Mouse (Mus musculus): ENCODE measurements around the gene Ptpn13.

Ptpn13 gene

GRCm38 (mm10) chr5:103458959-103459675 lies 34.1 kb downstream of the Ptpn13 start:
- DNase-seq (ENCODE audit: low spot score) = no peak

GRCm38 (mm10) chr5:103460903-103461302 lies 35.9 kb downstream of the Ptpn13 start:
- no peak for DNase-seq (ENCODE audit: low spot score)

GRCm38 (mm10) chr5:103463661-103464219 lies 38.7 kb downstream of the Ptpn13 start:
- no peak for DNase-seq (ENCODE audit: low spot score)

- no peak for DNase-seq (ENCODE audit: low spot score)
Observed at GRCm38 (mm10) chr5:103464329-103464728, 39.3 kb downstream of the Ptpn13 start.

- DNase-seq (ENCODE audit: low spot score) = no peak
Observed at GRCm38 (mm10) chr5:103464771-103465170, 39.8 kb downstream of the Ptpn13 start.

GRCm38 (mm10) chr5:103472670-103473069 lies 47.7 kb downstream of the Ptpn13 start:
- no peak for DNase-seq (ENCODE audit: low spot score)

- no peak for DNase-seq (ENCODE audit: low spot score)
Observed at GRCm38 (mm10) chr5:103473467-103474096, 48.6 kb downstream of the Ptpn13 start.

GRCm38 (mm10) chr5:103474259-103474658 lies 49.3 kb downstream of the Ptpn13 start:
- DNase-seq (ENCODE audit: low spot score) = no peak

GRCm38 (mm10) chr5:103475503-103475902 lies 50.5 kb downstream of the Ptpn13 start:
- DNase-seq (ENCODE audit: low spot score) = no peak

- DNase-seq (ENCODE audit: low spot score) = no peak
Observed at GRCm38 (mm10) chr5:103479503-103479902, 54.5 kb downstream of the Ptpn13 start.

- no peak for DNase-seq (ENCODE audit: low spot score)
Observed at GRCm38 (mm10) chr5:103481222-103481621, 56.2 kb downstream of the Ptpn13 start.

- no peak for DNase-seq (ENCODE audit: low spot score)
Observed at GRCm38 (mm10) chr5:103487001-103487400, 62.0 kb downstream of the Ptpn13 start.

- DNase-seq (ENCODE audit: low spot score) = no peak
Observed at GRCm38 (mm10) chr5:103490964-103491363, 66.0 kb downstream of the Ptpn13 start.

GRCm38 (mm10) chr5:103491788-103492187 lies 66.8 kb downstream of the Ptpn13 start:
- DNase-seq (ENCODE audit: low spot score) = no peak

GRCm38 (mm10) chr5:103497061-103497460 lies 72.1 kb downstream of the Ptpn13 start:
- no peak for DNase-seq (ENCODE audit: low spot score)

GRCm38 (mm10) chr5:103497480-103497879 lies 72.5 kb downstream of the Ptpn13 start:
- no peak for DNase-seq (ENCODE audit: low spot score)

- no peak for DNase-seq (ENCODE audit: low spot score)
Observed at GRCm38 (mm10) chr5:103499305-103499704, 74.3 kb downstream of the Ptpn13 start.

- DNase-seq (ENCODE audit: low spot score) = no peak
Observed at GRCm38 (mm10) chr5:103501076-103501475, 76.1 kb downstream of the Ptpn13 start.

GRCm38 (mm10) chr5:103501839-103502238 lies 76.8 kb downstream of the Ptpn13 start:
- DNase-seq (ENCODE audit: low spot score) = no peak

- DNase-seq (ENCODE audit: low spot score) = no peak
Observed at GRCm38 (mm10) chr5:103513162-103513561, 88.2 kb downstream of the Ptpn13 start.

GRCm38 (mm10) chr5:103514441-103514840 lies 89.4 kb downstream of the Ptpn13 start:
- DNase-seq (ENCODE audit: low spot score) = no peak

- peak; percentile 17 for DNase-seq (ENCODE audit: low spot score)
Observed at GRCm38 (mm10) chr5:103515876-103516275, 90.9 kb downstream of the Ptpn13 start.

GRCm38 (mm10) chr5:103516555-103516954 lies 91.6 kb downstream of the Ptpn13 start:
- no peak for DNase-seq (ENCODE audit: low spot score)
